Mouse (Mus musculus): ENCODE results near the gene Rgl1.

Rgl1 gene

GRCm38 (mm10) chr1:152511237-152511636 lies 254.9 kb downstream of the Rgl1 start:
- DNase-seq (ENCODE audit: low spot score in 2 of 2) = no peak

- no peak for DNase-seq (ENCODE audit: low spot score in 2 of 2)
These were observed 257.5 kb downstream of the Rgl1 start for GRCm38 (mm10) chr1:152508481-152509220.

- no peak for DNase-seq (ENCODE audit: low spot score in 2 of 2)
These were observed 259.4 kb downstream of the Rgl1 start for GRCm38 (mm10) chr1:152506726-152507125.

GRCm38 (mm10) chr1:152506175-152506574 lies 260.0 kb downstream of the Rgl1 start:
- DNase-seq (ENCODE audit: low spot score in 2 of 2) = no peak

GRCm38 (mm10) chr1:152499802-152500201 lies 266.3 kb downstream of the Rgl1 start:
- DNase-seq (ENCODE audit: low spot score in 2 of 2) = no peak

- no peak for DNase-seq (ENCODE audit: low spot score in 2 of 2)
These were observed 268.6 kb downstream of the Rgl1 start for GRCm38 (mm10) chr1:152497581-152497980.

- no peak for DNase-seq (ENCODE audit: low spot score in 2 of 2)
These were observed 269.3 kb downstream of the Rgl1 start for GRCm38 (mm10) chr1:152496831-152497230.

- no peak for DNase-seq (ENCODE audit: low spot score in 2 of 2)
These were observed 273.9 kb downstream of the Rgl1 start for GRCm38 (mm10) chr1:152492258-152492657.

- no peak for DNase-seq (ENCODE audit: low spot score in 2 of 2)
These were observed 275.3 kb downstream of the Rgl1 start for GRCm38 (mm10) chr1:152490842-152491241.

GRCm38 (mm10) chr1:152476126-152476525 lies 290.0 kb downstream of the Rgl1 start:
- no peak for DNase-seq (ENCODE audit: low spot score in 2 of 2)

GRCm38 (mm10) chr1:152468443-152468842 lies 297.7 kb downstream of the Rgl1 start:
- DNase-seq (ENCODE audit: low spot score in 2 of 2) = peak; percentile 7 to 27

Data from right cerebral cortex, postnatal 36 days (tissue).